Mouse (Mus musculus) lung, postnatal 0 days (tissue): Measurements from ENCODE around the gene Mypn. TPM values are rescaled to one million over a fixed set of nuclear protein-coding genes. Genes with fewer than 3 reads are reported as not detected.

Source experiments
- ATAC-seq: fragments of 200-750 bp; cut with Nextera tagmentation; 2 replicates; pipeline ENCODE4 v1.8.0; 2017; ENCODE audit warnings: moderate library complexity
- DNase-seq: peaks from one replicate; pipeline ENCODE4 v3.0.0-alpha.2; 2016; ENCODE audit warnings: low spot score
- H3K27ac ChIP-seq: fragments of 300-500 bp; sonication (generic); 2 replicates; pipeline ENCODE4 v1.5.1; 2014; ENCODE audit warnings: antibody characterized with exemption, mild to moderate bottlenecking, low read length, mixed read lengths
- H3K27me3 ChIP-seq: fragments of 300-500 bp; sonication (generic); replicated peaks from 2 replicates; pipeline ENCODE4 v1.6.1; 2014; ENCODE audit warnings: low read length, mixed read lengths; ENCODE audit not compliant: insufficient read depth
- H3K36me3 ChIP-seq: fragments of 300-500 bp; sonication (generic); 2 replicates; pipeline ENCODE4 v1.6.1; 2014; ENCODE audit warnings: low read length, mixed read lengths; ENCODE audit not compliant: insufficient read depth
- H3K4me1 ChIP-seq: fragments of 300-500 bp; sonication (generic); 2 replicates; pipeline ENCODE4 v1.6.1; 2014; ENCODE audit warnings: antibody characterized with exemption, low read depth, low read length, mixed read lengths; ENCODE audit not compliant: insufficient read depth
- H3K4me2 ChIP-seq: fragments of 300-500 bp; sonication (generic); replicated peaks from 2 replicates; pipeline ENCODE4 v1.6.1; 2014; ENCODE audit warnings: low read depth, mild to moderate bottlenecking, low read length, moderate library complexity, mixed read lengths
- H3K4me3 ChIP-seq: fragments of 300-500 bp; sonication (generic); 2 replicates; pipeline ENCODE4 v1.5.1; 2014; ENCODE audit warnings: low read depth, low read length
- H3K9ac ChIP-seq: fragments of 300-500 bp; sonication (generic); replicated peaks from 2 replicates; pipeline ENCODE4 v1.6.1; 2014; ENCODE audit warnings: low read depth, mild to moderate bottlenecking
- H3K9me3 ChIP-seq: fragments of 300-500 bp; sonication (generic); 2 replicates; pipeline ENCODE4 v1.6.1; 2016; ENCODE audit warnings: low read length, mixed read lengths
- CTCF ChIP-seq: IDR thresholded peaks from 2 replicates; pipeline ENCODE4 v1.5.1; 2016; ENCODE audit warnings: antibody characterized with exemption, mild to moderate bottlenecking
- EP300 ChIP-seq: IDR thresholded peaks from 2 replicates; pipeline ENCODE4 v1.6.1; 2016; ENCODE audit warnings: antibody characterized with exemption, mild to moderate bottlenecking, control low read depth
- WGBS: fragments of 180-500 bp; shearing (Covaris S2); extraction: QIAGEN DNeasy Blood & Tissue Kit; methylation state at CpG from one replicate; pipeline ENCODE4 v1.1.7; 2014; 5-methylcytosine and 5-hydroxymethylcytosine counted together
- polyA plus RNA-seq: library from polyadenylated mRNA; unstranded; fragments of >200 nt; fragmentation: Nextera tagmentation; extraction: Ambion mirVana; gene quantifications from 2 replicates; pipeline ENCODE4 v1.2.1, GENCODE M21; 2015

Gene Mypn
- polyA plus RNA-seq, 1 experiment from 2014 or later, result 0.16 TPM

DNA sequence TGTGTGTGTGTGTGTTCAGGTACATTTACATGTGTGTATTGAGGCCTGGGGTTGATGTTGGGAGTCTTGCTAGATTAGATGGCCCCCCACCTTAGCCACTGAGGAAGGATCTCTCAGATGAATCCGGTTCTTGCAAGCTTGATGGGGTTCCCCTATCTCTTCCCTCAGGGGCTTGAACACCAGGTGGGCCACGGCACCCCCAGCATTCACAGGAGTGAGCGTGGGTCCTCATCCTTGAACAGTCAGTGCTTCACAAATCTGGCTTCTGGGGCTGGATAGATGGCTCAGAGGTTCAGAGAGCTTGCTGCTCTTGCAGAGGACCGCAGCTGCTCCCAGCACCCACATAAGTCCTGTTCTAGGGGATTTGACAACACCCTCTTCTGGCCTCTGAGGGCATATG is 77.6 kb downstream of the Mypn start:
- ATAC-seq (no peak), DNase-seq (no peak)
- Histone ChIP-seq H3K27ac (no peak overlapping the region), H3K4me3 (no peak overlapping the region), H3K9me3 (no peaks in the 10 kb centered on the region), H3K4me1 (no peaks in the 10 kb centered on the region), H3K36me3 (no peaks in the 10 kb centered on the region), H3K9ac (no peak overlapping the region), H3K4me2 (no peak overlapping the region), H3K27me3 (no peaks in the 10 kb centered on the region)
- WGBS, result 77% methylated on average over 4 of the region's 4 CpGs
- no peak for TF ChIP-seq CTCF
- no peak for TF ChIP-seq EP300

DNA sequence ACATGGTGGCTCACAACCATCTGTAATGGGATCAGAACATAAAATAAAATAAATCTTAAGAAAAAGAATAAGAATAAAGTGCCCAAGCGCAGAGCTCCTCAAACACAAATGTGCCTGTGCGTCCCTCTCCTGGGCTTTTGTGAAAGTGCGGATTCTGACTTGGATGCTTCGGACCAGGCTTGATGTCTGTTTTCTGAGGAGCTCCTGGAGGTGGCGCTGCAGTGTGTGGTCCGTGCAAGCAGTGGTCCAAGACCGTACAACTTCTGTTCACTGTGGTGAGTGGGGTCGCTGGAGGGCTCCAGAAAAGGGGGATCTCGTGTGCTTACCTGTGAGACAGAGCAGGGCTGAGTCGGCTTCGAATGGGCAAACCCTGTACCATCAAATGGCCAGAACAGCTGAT is 78.4 kb downstream of the Mypn start:
- ATAC-seq (no peak), DNase-seq (no peak)
- 41% methylated on average over 11 of the region's 11 CpGs for WGBS
- Histone ChIP-seq H3K27me3 (no peaks in the 10 kb centered on the region), H3K27ac (no peak overlapping the region), H3K4me3 (no peak overlapping the region), H3K4me1 (no peaks in the 10 kb centered on the region), H3K9ac (no peak overlapping the region), H3K9me3 (no peaks in the 10 kb centered on the region), H3K4me2 (no peak overlapping the region), H3K36me3 (no peaks in the 10 kb centered on the region)
- TF ChIP-seq CTCF (peak; percentile 48), EP300 (no peak)

DNA sequence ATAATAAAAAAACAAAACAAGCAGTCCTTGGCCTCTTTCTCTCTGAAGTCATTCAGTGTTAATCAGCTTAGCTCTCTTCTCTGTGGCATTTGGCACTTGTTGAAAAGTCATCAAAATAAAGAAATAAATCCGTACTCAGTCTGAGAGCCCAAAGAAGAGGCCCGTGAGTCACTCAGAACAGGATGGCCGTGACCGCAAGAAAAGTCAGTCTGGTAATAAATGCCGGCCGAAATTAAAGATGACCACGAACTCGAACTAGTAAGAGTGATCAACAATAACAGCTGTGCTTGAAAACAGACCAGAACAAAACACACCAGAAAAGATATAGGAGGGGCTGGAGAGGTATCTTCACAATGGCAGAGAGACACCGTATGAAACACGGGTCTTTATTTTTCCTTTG is 79.7 kb downstream of the Mypn start:
- Histone ChIP-seq H3K27me3 (no peaks in the 10 kb centered on the region), H3K4me1 (no peaks in the 10 kb centered on the region), H3K9ac (no peak overlapping the region), H3K36me3 (no peaks in the 10 kb centered on the region), H3K4me3 (no peak overlapping the region), H3K9me3 (no peaks in the 10 kb centered on the region), H3K27ac (no peak overlapping the region), H3K4me2 (no peak overlapping the region)
- ATAC-seq (no peak), DNase-seq (no peak)
- TF ChIP-seq EP300, result no peak
- TF ChIP-seq CTCF, result no peak
- WGBS, result 94% methylated on average over 10 of the region's 10 CpGs

DNA sequence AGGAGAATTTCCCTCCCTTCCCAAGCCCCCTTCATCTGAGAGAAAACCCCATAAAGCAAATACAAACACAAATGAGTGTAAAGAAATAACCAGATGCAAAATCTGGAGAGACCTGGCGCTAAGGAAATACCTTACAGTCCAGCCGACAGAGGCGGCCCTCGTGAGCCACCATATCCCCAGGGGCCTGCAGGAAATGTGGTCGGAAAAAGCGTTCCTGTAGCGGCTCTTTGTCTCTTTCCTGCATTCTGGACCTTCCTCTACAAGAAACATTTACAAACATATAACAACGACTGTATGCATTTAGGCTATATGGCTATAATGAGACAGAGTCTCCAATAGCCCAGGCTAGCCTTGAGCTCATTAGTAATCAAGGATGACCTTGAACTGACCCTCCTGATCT is 80.6 kb downstream of the Mypn start:
- no peaks in the 10 kb centered on the region for H3K27me3 ChIP-seq
- WGBS, result 78% methylated on average over 8 of the region's 8 CpGs

DNA sequence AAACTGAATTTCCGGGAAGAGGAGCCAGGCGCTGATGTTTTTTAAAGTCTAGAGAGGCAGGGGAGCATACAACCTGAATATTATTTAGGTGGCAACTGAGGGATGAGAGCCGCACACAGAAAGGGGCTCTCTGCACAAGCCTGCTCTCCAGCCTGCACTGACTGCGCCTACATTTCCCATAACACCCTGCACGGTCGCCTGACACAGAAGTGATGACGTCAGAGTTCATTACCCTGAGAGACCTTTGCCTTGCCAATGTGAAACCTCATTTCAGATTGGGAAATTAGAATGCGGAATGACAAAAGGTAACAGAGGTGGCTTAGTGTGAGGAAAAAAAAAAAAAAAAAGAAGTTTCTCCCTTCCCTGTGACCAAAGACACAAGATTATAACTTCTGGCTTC is 81.2 kb downstream of the Mypn start:
- DNase-seq (peak; percentile 58), ATAC-seq (no peak)
- no peaks in the 10 kb centered on the region for H3K27me3 ChIP-seq
- H3K4me1 ChIP-seq, result no peaks in the 10 kb centered on the region
- H3K9me3 ChIP-seq, result no peaks in the 10 kb centered on the region
- no peak overlapping the region for H3K9ac ChIP-seq
- TF ChIP-seq CTCF (no peak), EP300 (no peak)
- 42% methylated on average over 8 of the region's 8 CpGs for WGBS
- H3K4me3 ChIP-seq, result no peak overlapping the region
- H3K36me3 ChIP-seq, result no peaks in the 10 kb centered on the region
- no peak overlapping the region for H3K27ac ChIP-seq
- no peak overlapping the region for H3K4me2 ChIP-seq

More for the DNA sequence above, 80.6 kb downstream of the Mypn start:
- no peak for DNase-seq
- no peak for ATAC-seq
- Histone ChIP-seq H3K4me3 (no peak overlapping the region), H3K36me3 (no peaks in the 10 kb centered on the region), H3K9ac (no peak overlapping the region), H3K9me3 (no peaks in the 10 kb centered on the region), H3K27ac (no peak overlapping the region), H3K4me2 (no peak overlapping the region), H3K4me1 (no peaks in the 10 kb centered on the region)
- TF ChIP-seq CTCF (no peak), EP300 (no peak)

DNA sequence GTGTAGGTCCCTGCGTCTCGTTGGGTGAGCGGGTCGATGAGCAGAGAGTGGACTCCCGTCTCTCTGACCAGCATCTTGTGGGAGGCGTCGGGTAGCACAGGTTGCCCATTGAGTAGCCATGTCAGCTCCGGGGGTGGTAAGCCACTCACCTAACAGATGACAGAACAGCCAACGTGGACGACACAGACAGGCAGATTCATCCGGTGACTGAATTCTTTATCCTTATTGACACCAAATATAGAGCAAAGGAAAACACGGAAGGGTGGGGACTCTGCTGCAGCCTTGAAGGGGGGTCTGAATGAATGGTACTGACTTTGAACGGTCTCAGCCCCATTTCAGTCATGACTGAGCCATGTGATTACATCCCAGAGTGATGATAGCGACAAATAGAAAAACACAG is 81.8 kb downstream of the Mypn start:
- Histone ChIP-seq H3K9ac (no peak overlapping the region), H3K36me3 (no peaks in the 10 kb centered on the region), H3K27me3 (no peaks in the 10 kb centered on the region), H3K4me3 (no peak overlapping the region), H3K4me1 (no peaks in the 10 kb centered on the region), H3K27ac (no peak overlapping the region), H3K4me2 (no peak overlapping the region), H3K9me3 (no peaks in the 10 kb centered on the region)
- no peak for ATAC-seq
- DNase-seq, result no peak
- 83% methylated on average over 14 of the region's 14 CpGs for WGBS
- TF ChIP-seq CTCF (no peak), EP300 (no peak)

DNA sequence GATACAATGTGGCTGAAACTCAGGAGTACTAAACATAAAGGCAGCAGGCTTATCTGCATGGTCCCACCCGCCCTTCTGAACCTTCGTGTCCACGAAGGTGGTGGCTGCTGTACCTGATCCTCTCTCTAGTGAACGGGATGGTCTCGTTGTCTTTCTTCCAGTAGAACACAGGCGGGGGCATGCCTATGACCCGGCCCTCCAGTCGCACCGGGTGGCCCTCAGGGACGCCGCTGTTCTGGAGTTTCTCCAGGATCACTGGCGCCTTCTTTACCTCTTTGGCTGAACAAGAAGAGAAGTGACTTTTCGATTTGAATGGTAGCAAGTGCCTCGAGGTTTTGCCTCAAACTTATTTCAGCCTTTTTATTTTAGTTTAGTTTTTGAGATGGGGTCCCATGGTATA is 83.8 kb downstream of the Mypn start:
- WGBS, result 68% methylated on average over 14 of the region's 14 CpGs
- Histone ChIP-seq H3K27ac (no peak overlapping the region), H3K4me3 (no peak overlapping the region), H3K27me3 (no peaks in the 10 kb centered on the region), H3K9me3 (no peaks in the 10 kb centered on the region), H3K9ac (no peak overlapping the region), H3K4me2 (no peak overlapping the region), H3K36me3 (no peaks in the 10 kb centered on the region), H3K4me1 (no peaks in the 10 kb centered on the region)
- ATAC-seq (no peak), DNase-seq (no peak)
- TF ChIP-seq EP300 (no peak), CTCF (no peak)
